Mouse (Mus musculus): Measurements from ENCODE around the gene Olfr191.
"Not testable (repeated sequence)": the region's sequence is repeated elsewhere in the genome, so short reads cannot be mapped to it uniquely, and the experiment has no call there.

Gene Olfr191

GRCm38 (mm10) chr16:59089722-59090121 is at the start of gene Olfr191:
Olfr191 (minus strand) TSS chr16:59089822.
- not testable (repeated sequence) for DNase-seq

- no peak for DNase-seq
These were observed 41.1 kb upstream of the Olfr191 start for GRCm38 (mm10) chr16:59130740-59131139.

GRCm38 (mm10) chr16:59120969-59121368 is 31.3 kb upstream of the Olfr191 start, which contains the start of gene Olfr194:
Olfr194 (minus strand) TSS chr16:59121069.
- DNase-seq = no peak

GRCm38 (mm10) chr16:59111781-59112180 is 22.2 kb upstream of the Olfr191 start, which contains the start of gene Olfr193:
Olfr193 (minus strand) TSS chr16:59111881.
- no peak for DNase-seq

GRCm38 (mm10) chr16:59108522-59108921 is 18.9 kb upstream of the Olfr191 start:
- DNase-seq = not testable (repeated sequence)

- no peak for DNase-seq
These were observed 15.7 kb upstream of the Olfr191 start for GRCm38 (mm10) chr16:59105312-59105711.

GRCm38 (mm10) chr16:59081113-59081512 is 8.5 kb downstream of the Olfr191 start:
- DNase-seq = not testable (repeated sequence)

GRCm38 (mm10) chr16:59077905-59078304 is 11.7 kb downstream of the Olfr191 start, which contains the start of gene Olfr190:
Olfr190 (minus strand) TSS chr16:59078005.
- no peak for DNase-seq

GRCm38 (mm10) chr16:59073520-59073919 is 16.1 kb downstream of the Olfr191 start:
- no peak for DNase-seq

GRCm38 (mm10) chr16:59071755-59072154 is 17.9 kb downstream of the Olfr191 start:
- DNase-seq = no peak

- DNase-seq = not testable (repeated sequence)
These were observed 27.2 kb downstream of the Olfr191 start for GRCm38 (mm10) chr16:59062411-59062810.

- not testable (repeated sequence) for DNase-seq
These were observed 40.3 kb downstream of the Olfr191 start for GRCm38 (mm10) chr16:59049286-59049685.

GRCm38 (mm10) chr16:59048860-59049259 is 40.8 kb downstream of the Olfr191 start:
- no peak for DNase-seq

- DNase-seq = no peak
These were observed 42.0 kb downstream of the Olfr191 start for GRCm38 (mm10) chr16:59047579-59047978.

- no peak for DNase-seq
These were observed 43.8 kb downstream of the Olfr191 start for GRCm38 (mm10) chr16:59045835-59046234.

- DNase-seq = no peak
These were observed 49.9 kb downstream of the Olfr191 start, which contains the start of gene Olfr187 for GRCm38 (mm10) chr16:59039710-59040109. Olfr187 (minus strand) TSS chr16:59039767.

Measured in lung, adult 18-20 months (tissue).